Mouse (Mus musculus) CH12.LX (cell line): Measurements from ENCODE around the gene Gsg1. TPM values are rescaled to one million over a fixed set of nuclear protein-coding genes. Genes with fewer than 3 reads are reported as not detected.

Source experiments
- DNase-seq: peaks from one replicate; pipeline ENCODE4 v3.0.0-alpha.2; 2013; ENCODE audit errors: extremely low read depth
- H3K27ac ChIP-seq: 2 replicates; pipeline ENCODE4 v1.5.1; 2012; ENCODE audit warnings: low read depth, mild to moderate bottlenecking, control low read depth, moderate library complexity; ENCODE audit not compliant: insufficient read depth
- H3K27me3 ChIP-seq: replicated peaks from 2 replicates; pipeline ENCODE3; 2012; ENCODE audit warnings: inconsistent platforms
- H3K36me3 ChIP-seq, 2 experiments: replicated peaks in 1 of 2; 2 replicates each; pipeline versions ENCODE3 to v1.6.1; 2012; ENCODE audit warnings: inconsistent platforms in 1 of 2, low read length in 1 of 2, mild to moderate bottlenecking in 1 of 2, mixed read lengths in 1 of 2, moderate library complexity in 1 of 2; ENCODE audit not compliant: control insufficient read depth in 1 of 2, insufficient read depth in 1 of 2
- H3K4me1 ChIP-seq, 2 experiments: 2 replicates each; pipeline ENCODE4 v1.6.1; 2012; ENCODE audit warnings: inconsistent platforms in 1 of 2, moderate library complexity in 1 of 2; ENCODE audit not compliant: insufficient read depth in 2 of 2, control insufficient read depth in 1 of 2
- H3K4me2 ChIP-seq: 2 replicates; pipeline ENCODE4 v1.6.1; 2012; ENCODE audit warnings: low read depth, mild to moderate bottlenecking, control low read depth; ENCODE audit not compliant: poor library complexity, insufficient read depth, severe bottlenecking
- H3K4me3 ChIP-seq, 3 experiments: fragments of 150-350 bp in 1 of 3; sonication (generic) in 1 of 3; replicated peaks in 1 of 3; 2 replicates each; pipeline versions ENCODE3 to v1.5.1; 2011 to 2012; ENCODE audit warnings: low read depth in 2 of 3, low read length in 2 of 3, mild to moderate bottlenecking in 2 of 3, moderate library complexity in 2 of 3, control low read depth in 1 of 3, improper control_type of control experiment in 1 of 3, inconsistent platforms in 1 of 3, mixed read lengths in 1 of 3; ENCODE audit not compliant: poor library complexity in 1 of 3
- H3K79me2 ChIP-seq: replicated peaks from 2 replicates; pipeline ENCODE4 v1.6.1; 2012; ENCODE audit warnings: mild to moderate bottlenecking, moderate library complexity; ENCODE audit not compliant: control insufficient read depth, poor library complexity, insufficient read depth, severe bottlenecking; ENCODE audit errors: extremely low read depth
- H3K9ac ChIP-seq: 2 replicates; pipeline ENCODE4 v1.6.1; 2012; ENCODE audit warnings: low read depth, mild to moderate bottlenecking, control low read depth, moderate library complexity; ENCODE audit not compliant: insufficient read depth
- H3K9me3 ChIP-seq: replicated peaks from 2 replicates; pipeline ENCODE3; 2012; ENCODE audit warnings: low read length, inconsistent platforms, mixed read lengths
- BHLHE40 ChIP-seq: IDR thresholded peaks from 2 replicates; pipeline ENCODE4 v1.6.1; 2011; ENCODE audit warnings: mild to moderate bottlenecking, low read depth, low read length, improper control_type of control experiment
- EP300 ChIP-seq: IDR thresholded peaks from 2 replicates; pipeline ENCODE4 v1.6.1; 2011; ENCODE audit warnings: low read length, improper control_type of control experiment
- IRF4 ChIP-seq: IDR thresholded peaks from 2 replicates; pipeline ENCODE4 v1.6.1; 2014; ENCODE audit warnings: low read depth, mild to moderate bottlenecking, inconsistent platforms, low read length, improper control_type of control experiment
- NELFE ChIP-seq: IDR thresholded peaks from 2 replicates; pipeline ENCODE4 v1.6.1; 2011; ENCODE audit warnings: low read depth, low read length, improper control_type of control experiment
- PAX5 ChIP-seq: IDR thresholded peaks from 2 replicates; pipeline ENCODE4 v1.6.1; 2012; ENCODE audit warnings: low read length, inconsistent platforms, mixed read lengths
- POLR2A ChIP-seq: IDR thresholded peaks from 2 replicates; pipeline ENCODE4 v1.6.1; 2011; ENCODE audit warnings: low read depth, mild to moderate bottlenecking, improper control_type of control experiment, low read length
- SMC3 ChIP-seq: IDR thresholded peaks from 2 replicates; pipeline ENCODE4 v1.6.1; 2011; ENCODE audit warnings: low read depth, low read length, improper control_type of control experiment
- ZKSCAN1 ChIP-seq: IDR thresholded peaks from 2 replicates; pipeline ENCODE4 v1.6.1; 2012; ENCODE audit warnings: low read depth, inconsistent platforms, low read length, improper control_type of control experiment, borderline replicate concordance
- dilution Hi-C: fragments of 300-500 bp; cut with MboI; formaldehyde crosslinking; loops from 2 replicates; pipeline ENCODE4 v1.14.3; 2020; ENCODE audit warnings: low sequenced_read_pairs; ENCODE audit not compliant: extremely low pct_unique_long_range_greater_than_20kb, extremely low pct_ligation_motif_present
- in situ Hi-C: fragments of 300-500 bp; cut with MboI; formaldehyde crosslinking; loops from 3 replicates; pipeline ENCODE4 v1.14.3; 2019; ENCODE audit warnings: low sequenced_read_pairs, low pct_ligation_motif_present, low pct_unique_long_range_greater_than_20kb, mixed read lengths
- polyA plus RNA-seq: library from polyadenylated mRNA; unstranded; fragments of >175 nt; gene quantifications from 2 replicates; pipeline ENCODE4 v1.2.1, GENCODE M21; 2012; ENCODE audit warnings: low read depth; ENCODE audit not compliant: insufficient read length
- total RNA-seq, 2 experiments: library from RNA; depleted of rRNA; stranded (reverse); fragments of 300-350 nt in 1 of 2; fragments of >200 nt in 1 of 2; gene quantifications; 2 replicates each; pipeline ENCODE4 v1.2.3; 2012 to 2014

Gene Gsg1
- total RNA-seq (2012; rRNA removed) (not detected in 2 replicates), total RNA-seq (2014; rRNA removed) (not detected in 2 replicates), polyA plus RNA-seq (not detected in 2 replicates)

GRCm38 (mm10) chr6:135254153-135254552, at the start of gene Gsg1:
Gene Gsg1, minus strand, starts transcription at chr6:135254351.
- no peaks in the 10 kb centered on the region for H3K79me2 ChIP-seq
- peaks cover 9% of the 10 kb centered on the region for H3K9me3 ChIP-seq
- H3K9ac ChIP-seq = no peak within 1 kb of the TSS
- no peaks in the 10 kb centered on the region for H3K27me3 ChIP-seq
- no peak within 1 kb of the TSS for H3K4me3 ChIP-seq
- dilution Hi-C loops = no loop called here
- H3K36me3 ChIP-seq = no peaks in the 10 kb centered on the region
- H3K27ac ChIP-seq = no peak within 1 kb of the TSS
- H3K4me1 ChIP-seq = no peaks in the 10 kb centered on the region
- TF ChIP-seq IRF4 (no peak), POLR2A (no peak), NELFE (no peak)
- TF ChIP-seq, all 38 proteins: peak for 0
- no peak for DNase-seq
- in situ Hi-C loops = no loop called here
- no peak within 1 kb of the TSS for H3K4me2 ChIP-seq

- Histone ChIP-seq H3K9ac (no peak overlapping the region), H3K4me3 (no peak overlapping the region), H3K4me1 (no peaks in the 10 kb centered on the region), H3K9me3 (no peaks in the 10 kb centered on the region), H3K79me2 (no peaks in the 10 kb centered on the region), H3K27me3 (peaks cover 12% of the 10 kb centered on the region), H3K4me2 (no peak overlapping the region), H3K36me3 (no peaks in the 10 kb centered on the region), H3K27ac (no peak overlapping the region)
- dilution Hi-C loops = no loop called here
- TF ChIP-seq ZKSCAN1 = no peak
- no peak for TF ChIP-seq PAX5
- DNase-seq = no peak
- in situ Hi-C loops = no loop called here
Measured at GRCm38 (mm10) chr6:135302421-135303125, 48.4 kb upstream of the Gsg1 start.

GRCm38 (mm10) chr6:135300469-135300868, 46.3 kb upstream of the Gsg1 start:
- TF ChIP-seq EP300 = no peak
- no peak for TF ChIP-seq BHLHE40
- TF ChIP-seq SMC3 = no peak
- H3K4me3 ChIP-seq = no peak overlapping the region
- H3K27ac ChIP-seq = no peak overlapping the region
- DNase-seq = no peak
- H3K79me2 ChIP-seq = no peaks in the 10 kb centered on the region
- no peaks in the 10 kb centered on the region for H3K4me1 ChIP-seq
- no peak overlapping the region for H3K9ac ChIP-seq
- dilution Hi-C loops = no loop called here
- no peaks in the 10 kb centered on the region for H3K9me3 ChIP-seq
- no peaks in the 10 kb centered on the region for H3K36me3 ChIP-seq
- in situ Hi-C loops = no loop called here
- H3K27me3 ChIP-seq = peaks cover 14% of the 10 kb centered on the region
- no peak overlapping the region for H3K4me2 ChIP-seq
